Mouse (Mus musculus) heart, embryonic 15.5 days (tissue): Measurements from ENCODE around the gene OR5BS1P. TPM values are rescaled to one million over a fixed set of nuclear protein-coding genes. Genes with fewer than 3 reads are reported as not detected.

Source experiments
- ATAC-seq: fragments of 200-750 bp; cut with Nextera tagmentation; replicated peaks from 2 replicates; pipeline ENCODE4 v1.8.0; 2017; ENCODE audit warnings: low read depth, moderate TSS enrichment; ENCODE audit not compliant: insufficient number of reproducible peaks, insufficient read depth, low FRiP score
- H3K27ac ChIP-seq: fragments of 300-500 bp; sonication (generic); 2 replicates; pipeline ENCODE4 v1.5.1; 2015; ENCODE audit warnings: mild to moderate bottlenecking, inconsistent platforms
- H3K27me3 ChIP-seq: fragments of 300-500 bp; sonication (generic); 2 replicates; pipeline ENCODE4 v1.6.1; 2015; ENCODE audit warnings: inconsistent platforms
- H3K36me3 ChIP-seq: fragments of 300-500 bp; sonication (generic); 2 replicates; pipeline ENCODE4 v1.6.1; 2015; ENCODE audit warnings: mild to moderate bottlenecking, inconsistent platforms
- H3K4me1 ChIP-seq: fragments of 300-500 bp; sonication (generic); replicated peaks from 2 replicates; pipeline ENCODE4 v1.6.1; 2015; ENCODE audit warnings: inconsistent platforms
- H3K4me2 ChIP-seq: fragments of 300-500 bp; sonication (generic); 2 replicates; pipeline ENCODE4 v1.6.1; 2015; ENCODE audit warnings: inconsistent platforms, mild to moderate bottlenecking, moderate library complexity
- H3K4me3 ChIP-seq: fragments of 300-500 bp; sonication (generic); 2 replicates; pipeline ENCODE4 v1.5.1; 2015; ENCODE audit warnings: mild to moderate bottlenecking, inconsistent platforms
- H3K9ac ChIP-seq: fragments of 300-500 bp; sonication (generic); 2 replicates; pipeline ENCODE4 v1.6.1; 2015; ENCODE audit warnings: mild to moderate bottlenecking, inconsistent platforms
- H3K9me3 ChIP-seq: fragments of 300-500 bp; sonication (generic); replicated peaks from 2 replicates; pipeline ENCODE4 v1.6.1; 2016; ENCODE audit warnings: inconsistent platforms
- WGBS: fragments of 180-500 bp; shearing (Covaris S2); methylation state at CpG from one replicate; pipeline ENCODE4 v1.1.7; 2015; ENCODE audit warnings: mixed read lengths; 5-methylcytosine and 5-hydroxymethylcytosine counted together
- polyA plus RNA-seq: library from polyadenylated mRNA; unstranded; fragments of >200 nt; fragmentation: Nextera tagmentation; extraction: Ambion mirVana; gene quantifications from 2 replicates; pipeline ENCODE4 v1.2.1, GENCODE M21; 2015

Gene OR5BS1P
- polyA plus RNA-seq, 1 experiment from 2014 or later, result not detected

GRCm38 (mm10) chr15:98476281-98476680, 6.6 kb downstream of the OR5BS1P start:
- Histone ChIP-seq H3K27ac (no peak overlapping the region), H3K4me3 (no peak overlapping the region), H3K9ac (no peak overlapping the region), H3K36me3 (no peaks in the 10 kb centered on the region), H3K27me3 (0 out of 2 replicates have a peak, but pooled peaks cover 3% of the 10 kb centered on the region), H3K9me3 (no peaks in the 10 kb centered on the region), H3K4me2 (no peak overlapping the region), H3K4me1 (no peaks in the 10 kb centered on the region)
- ATAC-seq, result no peak
- WGBS, result 79% methylated on average over 5 of the region's 5 CpGs

DNA sequence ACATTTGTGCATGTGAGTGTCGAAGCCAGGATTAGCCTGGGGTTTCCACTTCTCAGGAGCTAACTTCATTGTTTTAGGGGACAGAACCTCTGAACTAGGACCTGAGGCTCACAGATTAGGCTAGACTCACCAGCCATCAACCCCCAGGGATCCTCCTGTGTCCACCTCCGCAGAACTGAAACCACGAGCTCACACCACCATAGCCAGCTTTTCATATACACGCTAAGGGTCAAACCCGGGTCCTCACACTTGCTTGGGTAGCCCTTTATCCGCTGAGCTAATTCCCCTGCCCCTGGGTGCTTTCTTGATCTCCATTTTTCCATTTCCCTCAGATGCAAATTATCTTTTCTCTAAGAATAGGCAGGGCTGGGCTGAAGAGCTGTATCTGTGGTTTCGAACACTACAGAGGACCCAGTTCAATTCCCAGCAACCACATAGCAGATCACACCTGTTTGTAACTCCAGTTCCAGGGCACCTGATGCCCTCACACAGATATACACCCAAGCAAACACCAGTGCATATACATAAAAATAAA, 9.9 kb downstream of the OR5BS1P start:
- no peaks in the 10 kb centered on the region for H3K9me3 ChIP-seq
- no peak overlapping the region for H3K9ac ChIP-seq
- no peak for ATAC-seq
- no peak overlapping the region for H3K4me2 ChIP-seq
- H3K27me3 ChIP-seq, result 0 out of 2 replicates have a peak, but pooled peaks cover 3% of the 10 kb centered on the region
- H3K27ac ChIP-seq, result no peak overlapping the region
- no peaks in the 10 kb centered on the region; the same call in 1 of the 2 replicates for H3K4me1 ChIP-seq
- H3K36me3 ChIP-seq, result no peaks in the 10 kb centered on the region
- 68% methylated on average over 7 of the region's 7 CpGs for WGBS
- H3K4me3 ChIP-seq, result no peak overlapping the region

DNA sequence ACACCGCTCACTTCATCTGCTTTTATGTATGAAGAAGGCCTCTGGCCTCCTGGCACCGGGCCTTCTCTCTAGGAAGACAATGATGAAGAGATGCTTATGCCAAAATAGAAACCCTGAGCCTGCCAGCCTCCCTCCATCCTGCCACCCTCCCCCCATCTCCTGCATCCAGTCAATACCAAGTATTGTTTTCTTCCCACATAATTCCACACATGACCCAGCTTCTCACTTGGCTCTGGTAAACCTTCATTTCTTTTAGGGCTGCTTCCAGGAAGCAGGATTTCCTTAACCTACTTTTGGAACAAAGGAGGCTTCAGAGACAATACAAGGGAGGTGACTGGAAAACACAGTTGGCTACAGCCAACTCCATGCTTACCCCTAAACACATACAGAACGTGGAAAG, 13.0 kb downstream of the OR5BS1P start, which contains the start of gene Lalba:
Gene Lalba, minus strand, starts transcription at position 21 of the 400 bp plus-strand sequence.
- 47% methylated on average over 3 of the region's 3 CpGs for WGBS
- no peak for ATAC-seq
- H3K9me3 ChIP-seq, result no peaks in the 10 kb centered on the region
- H3K4me1 ChIP-seq, result no peaks in the 10 kb centered on the region; the same call in 1 of the 2 replicates
- H3K4me2 ChIP-seq, result no peak within 1 kb of the TSS
- H3K9ac ChIP-seq, result no peak within 1 kb of the TSS
- H3K27ac ChIP-seq, result no peak within 1 kb of the TSS
- no peaks in the 10 kb centered on the region for H3K36me3 ChIP-seq
- H3K4me3 ChIP-seq, result no peak within 1 kb of the TSS
- 0 out of 2 replicates have a peak, but pooled peaks cover 3% of the 10 kb centered on the region for H3K27me3 ChIP-seq

DNA sequence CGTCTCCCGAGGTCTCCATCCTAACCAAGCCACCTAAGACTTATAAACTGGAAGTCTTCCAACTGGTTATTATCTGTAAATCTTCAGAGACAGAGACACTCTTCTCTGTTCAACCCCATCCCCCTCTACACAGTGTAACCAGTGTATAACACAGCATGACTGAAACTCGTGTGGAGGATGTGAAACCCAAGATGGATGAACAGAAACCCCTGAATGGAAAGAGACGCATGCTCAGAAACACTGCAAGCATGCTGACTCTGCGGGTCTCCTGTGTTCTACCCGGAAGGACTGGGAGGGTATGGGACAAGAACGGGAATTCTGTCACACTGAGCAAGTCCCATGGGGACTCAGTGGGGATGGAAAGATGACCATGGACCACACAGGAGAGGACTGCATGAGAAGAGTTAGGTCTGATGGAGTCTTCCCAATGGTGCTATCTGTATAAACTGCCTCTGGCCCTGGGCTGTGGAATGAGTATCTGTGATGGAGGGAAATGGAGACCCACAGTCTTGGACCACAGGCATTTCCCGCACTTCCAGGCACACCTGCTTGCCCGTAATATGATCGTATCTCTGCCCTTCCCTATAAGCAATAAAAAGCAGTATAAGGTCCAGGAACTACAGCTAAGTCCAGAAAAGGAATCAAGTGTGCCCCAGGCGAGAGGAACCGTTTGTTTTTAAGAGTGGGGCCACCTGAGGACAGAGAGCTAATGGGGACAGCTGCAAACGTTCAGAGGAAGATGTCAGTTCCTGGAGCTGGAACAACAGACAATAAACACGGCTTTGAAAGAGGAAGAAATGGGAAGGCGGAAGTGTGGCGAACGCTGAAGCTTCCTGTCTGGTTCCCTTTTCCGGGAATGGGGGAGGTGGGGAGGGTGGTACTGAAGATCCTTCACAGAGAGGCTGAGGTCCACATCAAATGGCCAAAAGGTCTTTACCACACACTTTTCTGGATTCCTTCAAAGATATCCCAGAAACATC, 14.5 kb downstream of the OR5BS1P start:
- Histone ChIP-seq H3K9me3 (no peaks in the 10 kb centered on the region), H3K9ac (no peak overlapping the region), H3K36me3 (no peaks in the 10 kb centered on the region), H3K4me3 (no peak overlapping the region), H3K4me1 (no peaks in the 10 kb centered on the region; the same call in 1 of the 2 replicates), H3K4me2 (no peak overlapping the region), H3K27ac (no peak overlapping the region), H3K27me3 (0 out of 2 replicates have a peak, but pooled peaks cover 3% of the 10 kb centered on the region)
- 56% methylated on average over 18 of the region's 18 CpGs for WGBS
- ATAC-seq, result no peak

DNA sequence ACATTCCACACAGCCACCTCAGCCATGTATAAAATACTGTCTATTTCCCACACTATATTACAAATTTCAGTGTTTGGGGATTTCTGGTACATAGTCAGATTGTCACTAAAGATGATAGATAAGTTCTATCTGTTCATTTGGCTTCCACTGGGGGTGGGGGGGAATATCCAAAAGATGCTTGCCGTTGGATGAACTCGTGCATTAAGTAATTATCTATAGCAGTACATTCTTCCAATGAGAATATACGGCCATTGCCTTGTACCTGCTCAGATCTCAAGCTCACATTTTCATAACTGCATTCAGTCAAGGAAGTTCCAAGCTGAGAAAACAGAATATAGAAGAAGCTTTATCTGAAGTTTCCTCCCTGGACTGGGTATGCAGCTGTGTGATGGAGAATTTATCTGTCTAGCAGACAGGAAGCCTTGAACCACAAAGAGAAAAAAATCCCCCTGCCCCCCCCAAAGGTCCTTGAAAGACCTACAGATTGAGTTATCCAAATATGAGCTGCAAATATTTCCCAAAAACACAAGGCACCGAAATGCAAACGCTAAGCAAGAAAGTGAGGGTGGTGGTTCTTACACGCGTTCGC, 16.8 kb downstream of the OR5BS1P start:
- no peaks in the 10 kb centered on the region for H3K9me3 ChIP-seq
- H3K4me3 ChIP-seq, result no peak overlapping the region
- ATAC-seq, result no peak
- H3K27ac ChIP-seq, result no peak overlapping the region
- H3K36me3 ChIP-seq, result no peaks in the 10 kb centered on the region
- 92% methylated on average over 8 of the region's 8 CpGs for WGBS
- H3K9ac ChIP-seq, result no peak overlapping the region
- no peak overlapping the region for H3K4me2 ChIP-seq
- no peaks in the 10 kb centered on the region for H3K27me3 ChIP-seq
- H3K4me1 ChIP-seq, result no peaks in the 10 kb centered on the region; the same call in 1 of the 2 replicates

GRCm38 (mm10) chr15:98491332-98491731, 21.6 kb downstream of the OR5BS1P start:
- no peak overlapping the region for H3K27ac ChIP-seq
- H3K27me3 ChIP-seq, result no peaks in the 10 kb centered on the region
- no peak overlapping the region for H3K4me3 ChIP-seq
- H3K4me2 ChIP-seq, result no peak overlapping the region
- no peaks in the 10 kb centered on the region for H3K36me3 ChIP-seq
- no peaks in the 10 kb centered on the region for H3K4me1 ChIP-seq
- no peak overlapping the region for H3K9ac ChIP-seq
- no peak for ATAC-seq
- WGBS, result 47% methylated on average over 2 of the region's 2 CpGs
- no peaks in the 10 kb centered on the region for H3K9me3 ChIP-seq

GRCm38 (mm10) chr15:98492102-98492501, 22.4 kb downstream of the OR5BS1P start, which contains the start of gene Olfr279:
Gene Olfr279, plus strand, starts transcription at chr15:98492402.
- WGBS, result 46% methylated on average over 4 of the region's 4 CpGs
- Histone ChIP-seq H3K9ac (no peak within 1 kb of the TSS), H3K27ac (no peak within 1 kb of the TSS), H3K4me1 (no peaks in the 10 kb centered on the region), H3K4me2 (no peak within 1 kb of the TSS), H3K36me3 (no peaks in the 10 kb centered on the region), H3K9me3 (no peaks in the 10 kb centered on the region), H3K4me3 (no peak within 1 kb of the TSS), H3K27me3 (no peaks in the 10 kb centered on the region)
- no peak for ATAC-seq

GRCm38 (mm10) chr15:98497631-98498030, 27.9 kb downstream of the OR5BS1P start:
- no peak overlapping the region for H3K4me3 ChIP-seq
- WGBS, result 85% methylated on average over 17 of the region's 17 CpGs
- H3K9me3 ChIP-seq, result no peaks in the 10 kb centered on the region

GRCm38 (mm10) chr15:98503317-98503716, 33.6 kb downstream of the OR5BS1P start:
- 79% methylated on average over 3 of the region's 3 CpGs for WGBS
- Histone ChIP-seq H3K4me1 (peaks cover 2% of the 10 kb centered on the region), H3K27me3 (peaks cover 7% of the 10 kb centered on the region; the same call in 1 of the 2 replicates)

More at GRCm38 (mm10) chr15:98497631-98498030, 27.9 kb downstream of the OR5BS1P start:
- Histone ChIP-seq H3K4me1 (no peaks in the 10 kb centered on the region), H3K4me2 (no peak overlapping the region), H3K27me3 (0 out of 2 replicates have a peak, but pooled peaks cover under 1% of the 10 kb centered on the region), H3K9ac (no peak overlapping the region), H3K27ac (no peak overlapping the region), H3K36me3 (no peaks in the 10 kb centered on the region)
- no peak for ATAC-seq

DNA sequence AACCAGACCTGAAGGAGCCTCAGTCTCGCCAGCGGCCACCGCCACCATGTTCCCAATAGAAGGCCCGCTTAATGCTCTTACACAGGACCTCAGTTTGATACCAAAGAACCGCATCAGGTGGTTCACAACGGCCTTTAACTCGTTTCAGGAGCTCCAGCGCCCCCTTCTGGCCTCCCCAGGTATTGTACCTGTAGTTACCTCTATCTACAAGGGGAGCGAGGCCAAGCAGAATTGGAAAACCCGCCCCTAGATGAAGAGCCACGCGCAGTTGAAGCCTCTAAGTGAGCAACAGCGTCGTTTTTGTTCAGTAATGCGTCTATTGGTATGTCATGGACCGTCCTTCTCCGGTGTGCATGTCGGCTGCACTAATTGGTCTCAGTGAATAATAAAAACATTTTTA, 34.8 kb downstream of the OR5BS1P start:
- Histone ChIP-seq H3K36me3 (no peaks in the 10 kb centered on the region), H3K4me1 (peaks cover 2% of the 10 kb centered on the region), H3K27me3 (peaks cover 7% of the 10 kb centered on the region; the same call in 1 of the 2 replicates), H3K27ac (no peak overlapping the region), H3K4me2 (no peak overlapping the region), H3K9me3 (no peaks in the 10 kb centered on the region), H3K4me3 (no peak overlapping the region), H3K9ac (no peak overlapping the region)
- ATAC-seq, result no peak
- WGBS, result 14% methylated on average over 18 of the region's 18 CpGs

More at GRCm38 (mm10) chr15:98503317-98503716, 33.6 kb downstream of the OR5BS1P start:
- no peaks in the 10 kb centered on the region for H3K36me3 ChIP-seq
- no peak for ATAC-seq
- H3K4me3 ChIP-seq, result no peak overlapping the region
- H3K27ac ChIP-seq, result no peak overlapping the region
- no peaks in the 10 kb centered on the region for H3K9me3 ChIP-seq
- H3K9ac ChIP-seq, result no peak overlapping the region
- H3K4me2 ChIP-seq, result no peak overlapping the region
